Mouse (Mus musculus) forebrain, embryonic 15.5 days (tissue): ENCODE results near the gene Olfr288. TPM values are rescaled to one million over a fixed set of nuclear protein-coding genes. Genes with fewer than 3 reads are reported as not detected.
A peak's percentile ranks its signal among the peaks of the same experiment; 100 is the strongest.

Experiments
- ATAC-seq: fragments of 200-750 bp; cut with Nextera tagmentation; replicated peaks from 2 replicates; pipeline ENCODE4 v1.8.0; 2017; ENCODE audit warnings: mild to moderate bottlenecking, moderate TSS enrichment, moderate library complexity
- H3K27ac ChIP-seq: fragments of 300-500 bp; sonication (generic); replicated peaks from 2 replicates; pipeline ENCODE4 v1.5.1; 2015; ENCODE audit warnings: mild to moderate bottlenecking, inconsistent platforms
- H3K27me3 ChIP-seq: fragments of 300-500 bp; sonication (generic); 2 replicates; pipeline ENCODE4 v1.6.1; 2015; ENCODE audit warnings: inconsistent platforms
- H3K36me3 ChIP-seq: fragments of 300-500 bp; sonication (generic); 2 replicates; pipeline ENCODE4 v1.6.1; 2015; ENCODE audit warnings: mild to moderate bottlenecking, inconsistent platforms
- H3K4me1 ChIP-seq: fragments of 300-500 bp; sonication (generic); 2 replicates; pipeline ENCODE4 v1.6.1; 2015; ENCODE audit warnings: inconsistent platforms
- H3K4me2 ChIP-seq: fragments of 300-500 bp; sonication (generic); replicated peaks from 2 replicates; pipeline ENCODE4 v1.6.1; 2015; ENCODE audit warnings: mild to moderate bottlenecking, inconsistent platforms
- H3K4me3 ChIP-seq: fragments of 300-500 bp; sonication (generic); 2 replicates; pipeline ENCODE4 v1.5.1; 2015; ENCODE audit warnings: mild to moderate bottlenecking, inconsistent platforms
- H3K9ac ChIP-seq: fragments of 300-500 bp; sonication (generic); replicated peaks from 2 replicates; pipeline ENCODE4 v1.6.1; 2015; ENCODE audit warnings: mild to moderate bottlenecking, inconsistent platforms
- H3K9me3 ChIP-seq: fragments of 300-500 bp; sonication (generic); 2 replicates; pipeline ENCODE4 v1.6.1; 2016; ENCODE audit warnings: inconsistent platforms
- WGBS: fragments of 180-500 bp; shearing (Covaris S2); methylation state at CpG from one replicate; pipeline ENCODE4 v1.1.7; 2015; ENCODE audit warnings: mixed read lengths; 5-methylcytosine and 5-hydroxymethylcytosine counted together
- polyA plus RNA-seq: library from polyadenylated mRNA; unstranded; fragments of >200 nt; fragmentation: Nextera tagmentation; extraction: Ambion mirVana; gene quantifications from 2 replicates; pipeline ENCODE4 v1.2.1, GENCODE M21; 2015

Olfr288 gene
- polyA plus RNA-seq, 1 experiment from 2014 or later: not detected

DNA sequence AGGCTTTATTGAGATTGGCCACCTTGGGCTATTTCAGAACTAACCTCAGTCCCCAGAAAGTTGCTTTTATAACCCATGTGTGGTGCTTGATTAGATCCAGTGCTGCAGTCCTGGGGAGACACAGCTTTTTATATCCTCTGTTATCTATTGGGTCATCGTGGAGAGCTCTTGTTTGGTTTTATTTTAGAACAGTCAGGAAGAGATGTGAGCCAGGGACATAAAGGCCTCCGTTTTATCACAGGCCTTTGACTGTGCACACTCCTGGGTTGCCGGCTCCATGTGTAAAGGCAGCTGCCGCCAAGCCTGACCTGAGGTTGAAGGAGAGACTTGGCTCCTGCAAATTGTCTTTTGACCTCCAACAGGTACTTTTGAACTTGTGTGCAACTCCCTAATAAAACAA lies 32.8 kb downstream of the Olfr288 start:
- WGBS: 74% methylated on average over 4 of the region's 4 CpGs
- Histone ChIP-seq H3K27me3 (no peaks in the 10 kb centered on the region), H3K9me3 (no peaks in the 10 kb centered on the region), H3K27ac (no peak overlapping the region), H3K4me1 (peaks cover 6% of the 10 kb centered on the region), H3K4me3 (no peak overlapping the region), H3K36me3 (no peaks in the 10 kb centered on the region), H3K4me2 (no peak overlapping the region), H3K9ac (no peak overlapping the region)
- ATAC-seq: no peak

DNA sequence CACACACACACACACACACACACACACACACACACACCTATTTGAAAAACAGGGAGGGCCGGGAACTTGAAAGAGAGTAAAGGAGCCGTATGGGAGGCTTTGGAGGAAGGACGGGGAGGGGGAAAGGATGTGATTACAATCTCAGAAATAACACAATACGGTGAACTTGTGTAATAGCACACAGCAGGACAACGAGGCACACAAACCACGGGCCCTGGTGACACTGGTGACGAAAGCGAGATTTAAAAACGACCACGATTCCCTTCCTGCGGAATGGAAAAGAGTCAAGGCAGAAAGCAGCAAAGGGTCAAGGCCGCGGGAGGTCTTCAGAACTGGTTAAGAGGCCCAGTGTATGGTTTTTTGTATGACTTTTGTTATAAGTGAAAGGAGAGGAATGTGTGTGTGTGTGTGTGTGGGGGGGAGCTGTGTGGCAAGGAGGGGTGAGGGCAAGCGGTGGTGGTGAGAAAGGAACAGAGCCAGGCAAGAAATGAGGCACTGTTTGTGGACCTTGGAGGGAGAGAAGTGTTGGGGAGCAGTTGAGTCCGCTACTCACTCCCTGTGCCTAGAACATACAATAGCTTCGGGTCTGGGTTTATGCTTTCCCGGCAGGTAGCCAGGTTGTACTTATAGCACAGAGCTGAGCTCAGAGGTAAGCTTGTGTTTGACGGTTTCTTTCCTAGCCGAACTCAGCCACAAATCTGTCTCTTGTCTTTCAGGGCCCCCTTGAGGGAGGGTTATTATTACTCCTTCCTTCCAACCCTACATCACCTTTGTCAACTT lies 34.1 kb downstream of the Olfr288 start:
- Histone ChIP-seq H3K4me3 (no peak overlapping the region), H3K9me3 (no peaks in the 10 kb centered on the region), H3K9ac (no peak overlapping the region), H3K4me2 (no peak overlapping the region), H3K4me1 (no peaks in the 10 kb centered on the region), H3K27me3 (no peaks in the 10 kb centered on the region), H3K27ac (no peak overlapping the region), H3K36me3 (no peaks in the 10 kb centered on the region)
- ATAC-seq: no peak
- WGBS: 52% methylated on average over 19 of the region's 19 CpGs

DNA sequence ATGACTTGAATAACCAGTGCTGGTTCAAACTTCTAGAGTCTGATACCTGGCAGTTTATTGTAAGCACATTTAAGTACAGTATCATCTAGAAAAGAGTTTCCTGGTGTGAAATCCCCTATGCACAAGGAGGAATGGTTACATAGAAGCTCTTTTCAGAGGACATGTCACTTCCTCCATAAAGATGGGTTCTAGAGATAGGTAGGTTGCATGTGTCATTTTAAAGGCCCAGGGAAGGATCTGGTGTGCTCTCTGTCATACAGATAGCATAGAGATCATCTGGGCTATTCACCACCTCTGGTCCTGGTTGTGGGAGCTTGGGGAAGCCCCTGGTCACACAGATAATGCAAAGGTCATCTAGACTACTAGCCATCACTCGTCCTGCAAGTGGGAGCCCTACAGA lies 38.1 kb downstream of the Olfr288 start:
- H3K4me1 ChIP-seq: no peaks in the 10 kb centered on the region
- no peak overlapping the region for H3K4me2 ChIP-seq
- no peaks in the 10 kb centered on the region for H3K9me3 ChIP-seq
- no peaks in the 10 kb centered on the region for H3K27me3 ChIP-seq
- H3K27ac ChIP-seq: no peak overlapping the region
- H3K36me3 ChIP-seq: no peaks in the 10 kb centered on the region
- no peak overlapping the region for H3K9ac ChIP-seq
- no peak for ATAC-seq
- H3K4me3 ChIP-seq: no peak overlapping the region
- 74% methylated on average over 1 of the region's 1 CpGs for WGBS

DNA sequence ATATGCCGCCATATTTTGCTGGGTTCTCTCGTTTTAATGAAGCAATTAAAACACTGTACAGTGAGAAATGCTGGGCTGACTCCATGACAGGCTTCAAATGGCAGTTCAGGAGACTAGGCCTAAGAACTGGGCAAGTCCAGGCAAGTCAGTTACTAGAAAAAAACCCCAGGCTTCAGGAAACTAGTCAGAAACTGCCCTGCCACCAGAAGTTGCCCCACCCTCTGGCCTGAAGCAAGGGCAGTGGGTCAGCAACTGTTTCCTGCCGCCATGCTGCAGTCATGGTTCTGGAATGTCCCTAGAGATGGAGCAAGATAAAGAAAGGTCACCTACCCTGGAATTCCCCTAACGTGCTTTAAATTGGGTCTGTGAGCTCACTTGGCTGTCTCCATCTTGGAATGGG lies 39.4 kb downstream of the Olfr288 start:
- H3K9me3 ChIP-seq: no peaks in the 10 kb centered on the region
- ATAC-seq: no peak
- H3K4me3 ChIP-seq: no peak overlapping the region
- H3K4me2 ChIP-seq: no peak overlapping the region
- WGBS: 78% methylated on average over 4 of the region's 4 CpGs
- no peak overlapping the region for H3K9ac ChIP-seq
- H3K36me3 ChIP-seq: no peaks in the 10 kb centered on the region
- H3K27me3 ChIP-seq: no peaks in the 10 kb centered on the region
- H3K27ac ChIP-seq: no peak overlapping the region
- H3K4me1 ChIP-seq: no peaks in the 10 kb centered on the region

DNA sequence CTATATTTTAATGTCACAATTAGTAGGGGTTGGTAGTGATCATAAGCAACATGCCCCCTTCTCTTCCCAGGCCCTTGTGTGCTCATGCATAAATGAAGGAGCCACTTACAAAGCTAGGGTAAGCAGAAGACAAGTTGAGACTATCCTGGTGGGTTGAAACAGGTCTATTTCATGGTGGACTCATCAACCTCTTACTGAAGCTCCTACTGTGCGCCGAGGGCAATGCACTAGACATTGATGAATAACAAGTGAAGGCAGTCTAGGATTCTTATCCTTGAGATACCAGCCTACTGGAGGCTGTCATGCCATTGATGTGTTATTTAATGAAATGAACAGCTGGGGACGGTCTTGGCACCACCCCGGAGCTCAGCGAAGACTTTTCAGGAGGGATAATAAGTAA lies 40.1 kb downstream of the Olfr288 start:
- no peak overlapping the region for H3K4me3 ChIP-seq
- H3K9me3 ChIP-seq: no peaks in the 10 kb centered on the region
- no peaks in the 10 kb centered on the region for H3K36me3 ChIP-seq
- H3K27ac ChIP-seq: no peak overlapping the region
- H3K4me2 ChIP-seq: no peak overlapping the region
- 92% methylated on average over 5 of the region's 5 CpGs for WGBS
- no peaks in the 10 kb centered on the region for H3K4me1 ChIP-seq
- ATAC-seq: no peak
- H3K9ac ChIP-seq: no peak overlapping the region
- no peaks in the 10 kb centered on the region for H3K27me3 ChIP-seq

DNA sequence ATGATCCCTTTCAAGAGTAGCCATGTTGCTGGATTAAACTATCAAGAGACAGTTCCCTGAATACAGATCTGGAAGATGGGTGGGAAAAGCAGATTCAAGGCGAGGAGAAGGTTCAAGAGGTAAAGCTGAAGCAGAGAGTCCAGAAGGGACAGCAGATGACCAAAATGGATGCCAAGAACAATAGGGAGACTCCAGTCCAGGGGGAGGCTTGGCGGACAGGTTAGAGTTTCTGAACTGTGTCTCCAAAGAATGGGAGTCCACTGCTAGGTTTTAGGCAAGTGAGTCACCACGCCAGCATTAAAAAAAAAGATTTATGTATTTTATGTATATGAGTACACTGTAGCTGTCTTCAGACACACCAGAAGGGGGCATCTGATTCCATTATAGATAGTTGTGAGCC lies 40.7 kb downstream of the Olfr288 start:
- H3K9ac ChIP-seq: no peak overlapping the region
- H3K27me3 ChIP-seq: no peaks in the 10 kb centered on the region
- H3K4me1 ChIP-seq: no peaks in the 10 kb centered on the region
- H3K36me3 ChIP-seq: no peaks in the 10 kb centered on the region
- H3K4me3 ChIP-seq: no peak overlapping the region
- no peaks in the 10 kb centered on the region for H3K9me3 ChIP-seq
- no peak overlapping the region for H3K27ac ChIP-seq
- no peak overlapping the region for H3K4me2 ChIP-seq
- no peak for ATAC-seq
- 82% methylated on average over 3 of the region's 3 CpGs for WGBS

DNA sequence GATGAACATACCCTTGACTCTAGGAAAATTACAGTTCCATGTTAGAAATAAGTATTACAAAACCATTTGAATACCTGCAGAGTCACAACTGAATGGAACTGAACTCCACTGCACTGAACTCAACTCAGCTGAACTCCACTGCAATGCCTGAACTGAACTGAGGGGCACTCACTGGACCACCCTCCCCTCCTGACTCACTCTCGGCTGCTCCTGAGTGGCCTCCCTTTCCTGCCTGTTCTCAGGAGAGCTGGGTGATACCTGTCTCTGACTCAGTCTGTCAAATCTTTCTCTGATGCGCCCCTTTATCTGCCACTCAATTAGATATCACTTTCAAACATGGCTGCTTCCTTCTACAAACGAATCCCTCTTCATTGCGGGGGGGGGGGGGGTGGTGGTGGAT lies 41.2 kb downstream of the Olfr288 start:
- Histone ChIP-seq H3K9ac (no peak overlapping the region), H3K4me3 (no peak overlapping the region), H3K9me3 (no peaks in the 10 kb centered on the region), H3K27me3 (no peaks in the 10 kb centered on the region), H3K36me3 (no peaks in the 10 kb centered on the region), H3K27ac (no peak overlapping the region), H3K4me1 (no peaks in the 10 kb centered on the region), H3K4me2 (no peak overlapping the region)
- 70% methylated on average over 4 of the region's 4 CpGs for WGBS
- ATAC-seq: no peak

DNA sequence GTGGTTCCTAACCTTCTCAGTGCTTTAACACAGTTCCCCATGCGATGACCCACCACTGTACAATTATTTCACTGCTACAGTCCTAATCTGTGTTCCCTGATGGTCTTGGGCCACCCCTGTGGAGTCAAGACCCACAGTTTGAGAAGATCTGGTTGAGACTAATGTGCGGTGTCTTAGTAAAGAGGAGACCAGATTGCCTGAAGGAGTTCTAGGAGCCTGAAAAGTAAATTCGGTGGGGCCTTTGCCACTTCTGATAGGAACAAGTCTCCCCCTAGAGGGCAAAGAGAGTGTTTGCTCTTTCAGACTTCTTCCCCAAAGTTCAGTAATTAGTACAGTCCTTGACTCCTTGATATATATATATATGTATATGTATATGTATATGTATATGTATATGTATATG lies 41.7 kb downstream of the Olfr288 start:
- H3K4me1 ChIP-seq: no peaks in the 10 kb centered on the region
- no peaks in the 10 kb centered on the region for H3K36me3 ChIP-seq
- 36% methylated on average over 3 of the region's 3 CpGs for WGBS
- no peak overlapping the region for H3K27ac ChIP-seq
- no peaks in the 10 kb centered on the region for H3K27me3 ChIP-seq
- no peak overlapping the region for H3K9ac ChIP-seq
- H3K9me3 ChIP-seq: no peaks in the 10 kb centered on the region
- no peak overlapping the region for H3K4me3 ChIP-seq
- H3K4me2 ChIP-seq: no peak overlapping the region
- no peak for ATAC-seq

DNA sequence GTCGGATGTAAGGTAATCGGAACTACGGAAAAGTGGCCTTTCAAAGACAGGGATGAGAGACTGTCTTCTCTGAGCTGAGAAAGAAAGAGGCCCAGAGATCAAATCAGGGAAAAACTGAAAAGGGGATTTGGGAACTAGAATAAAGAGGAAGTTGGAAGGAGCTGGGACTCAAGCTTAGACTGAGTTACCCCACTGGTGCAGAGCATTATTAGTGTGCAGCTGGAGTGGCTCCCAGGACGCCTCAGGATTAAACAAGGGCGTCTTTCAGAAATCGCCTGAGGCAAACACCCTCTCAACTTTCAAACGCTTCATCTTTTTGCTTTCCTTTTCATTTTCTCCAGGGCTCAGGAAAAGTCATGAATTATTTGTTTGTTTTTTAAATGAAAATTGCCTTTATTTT lies 42.4 kb downstream of the Olfr288 start:
- no peak for ATAC-seq
- WGBS: 52% methylated on average over 7 of the region's 7 CpGs
- no peaks in the 10 kb centered on the region for H3K9me3 ChIP-seq
- no peak overlapping the region for H3K4me2 ChIP-seq
- no peak overlapping the region for H3K27ac ChIP-seq
- H3K4me1 ChIP-seq: no peaks in the 10 kb centered on the region
- no peak overlapping the region for H3K9ac ChIP-seq
- H3K36me3 ChIP-seq: no peaks in the 10 kb centered on the region
- H3K4me3 ChIP-seq: no peak overlapping the region
- no peaks in the 10 kb centered on the region for H3K27me3 ChIP-seq

DNA sequence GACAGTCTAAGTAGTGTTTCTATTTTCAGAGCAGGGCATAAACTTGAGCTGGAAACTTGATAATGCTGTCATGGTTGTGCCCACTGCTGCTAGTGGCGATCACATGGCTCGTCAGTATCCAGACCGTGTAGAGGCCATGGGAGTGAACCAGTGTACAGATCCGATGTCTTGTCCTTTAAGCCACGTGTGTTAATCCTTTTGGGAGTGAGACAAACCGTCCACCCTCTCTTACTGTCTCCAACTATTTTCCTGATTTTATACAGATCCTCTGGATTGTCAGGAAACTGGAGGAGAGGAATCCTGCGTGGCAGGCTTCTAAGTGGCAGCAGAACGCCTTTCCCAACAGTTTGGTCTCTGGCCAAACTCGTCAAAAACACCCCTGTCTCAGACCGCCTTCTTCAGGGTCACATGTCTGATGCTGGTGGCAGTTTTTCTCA lies 46.2 kb downstream of the Olfr288 start:
- no peak for ATAC-seq
- WGBS: 77% methylated on average over 10 of the region's 10 CpGs

DNA sequence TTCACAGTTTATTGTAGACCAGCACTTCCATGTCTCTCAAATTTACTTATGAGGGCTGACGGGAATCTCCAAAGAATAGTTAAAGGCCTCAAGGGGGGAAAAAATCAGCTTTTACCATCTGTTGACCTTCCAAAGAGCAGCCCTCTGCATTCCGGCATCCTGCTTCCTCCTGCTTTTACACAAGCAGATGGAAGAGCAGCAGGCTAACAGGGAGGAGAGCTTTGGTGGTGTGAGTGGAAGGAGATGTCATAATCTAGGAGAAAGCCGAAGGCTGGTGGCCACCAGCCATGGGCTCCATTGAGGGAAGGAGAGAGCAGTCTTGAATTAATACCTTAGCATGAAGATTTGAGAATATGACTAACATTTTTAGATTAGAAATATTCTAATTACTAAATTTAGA lies 47.0 kb downstream of the Olfr288 start:
- ATAC-seq: no peak
- Histone ChIP-seq H3K36me3 (no peaks in the 10 kb centered on the region), H3K4me1 (peaks cover 14% of the 10 kb centered on the region), H3K27me3 (no peaks in the 10 kb centered on the region), H3K4me2 (no peak overlapping the region), H3K4me3 (no peak overlapping the region), H3K9me3 (no peaks in the 10 kb centered on the region), H3K27ac (no peak overlapping the region), H3K9ac (no peak overlapping the region)
- WGBS: 82% methylated on average over 3 of the region's 3 CpGs

More for the DNA sequence above, 46.2 kb downstream of the Olfr288 start:
- no peak overlapping the region for H3K4me2 ChIP-seq
- H3K4me3 ChIP-seq: no peak overlapping the region
- H3K9me3 ChIP-seq: no peaks in the 10 kb centered on the region
- H3K9ac ChIP-seq: no peak overlapping the region
- H3K36me3 ChIP-seq: no peaks in the 10 kb centered on the region
- H3K27me3 ChIP-seq: no peaks in the 10 kb centered on the region
- H3K4me1 ChIP-seq: peaks cover 11% of the 10 kb centered on the region
- H3K27ac ChIP-seq: no peak overlapping the region

DNA sequence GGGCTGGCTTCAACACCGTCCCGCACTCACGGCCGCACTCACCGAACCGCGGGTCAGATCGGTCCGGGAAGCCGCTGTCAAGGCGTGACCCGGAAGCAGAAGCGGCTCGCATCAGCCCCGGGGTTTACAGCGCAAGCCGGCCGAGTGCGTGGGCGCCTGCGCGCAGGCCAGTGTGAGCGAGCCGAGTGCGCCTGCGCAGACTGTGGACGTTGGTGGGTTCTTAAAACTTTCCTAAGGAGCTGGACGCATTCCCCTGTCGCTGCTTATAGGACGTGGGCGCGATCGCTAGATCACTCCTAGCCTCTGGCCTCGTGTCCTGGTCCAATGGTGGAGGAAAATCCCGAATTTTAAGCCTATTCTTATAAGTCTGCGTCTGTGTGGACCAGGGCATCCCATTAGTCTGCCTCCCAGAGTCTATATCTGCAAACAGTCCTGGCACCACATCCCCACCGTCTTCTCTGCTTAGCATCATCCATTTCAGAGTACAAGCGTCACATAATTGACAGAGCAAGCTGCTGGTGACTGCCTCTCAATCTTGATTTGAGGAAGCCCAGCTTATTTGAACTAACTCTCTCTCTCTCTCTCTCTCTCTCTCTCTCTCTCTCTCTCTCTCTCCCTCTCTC lies 49.7 kb downstream of the Olfr288 start:
- Histone ChIP-seq H3K9ac (peak overlapping the region; percentile 90), H3K4me1 (peaks cover 14% of the 10 kb centered on the region), H3K27ac (peak overlapping the region; percentile 61; the same call in 1 of the 2 replicates), H3K9me3 (no peaks in the 10 kb centered on the region), H3K4me2 (peak overlapping the region; percentile 95), H3K27me3 (no peaks in the 10 kb centered on the region), H3K4me3 (peak overlapping the region; percentile 91), H3K36me3 (peaks cover 11% of the 10 kb centered on the region)
- WGBS: under 1% methylated on average over 38 of the region's 38 CpGs
- peak; percentile 98 for ATAC-seq
